Mouse (Mus musculus) midbrain, embryonic 11.5 days (tissue): ENCODE measurements around the gene Msi2. TPM values are rescaled to one million over a fixed set of nuclear protein-coding genes. Genes with fewer than 3 reads are reported as not detected.

Experiments used
- ATAC-seq: fragments of 200-750 bp; cut with Nextera tagmentation; 2 replicates; pipeline ENCODE4 v1.8.0; 2017; ENCODE audit warnings: moderate TSS enrichment, moderate library complexity; ENCODE audit not compliant: low FRiP score
- DNase-seq: peaks from one replicate; pipeline ENCODE4 v3.0.0; 2015; ENCODE audit warnings: low spot score; ENCODE audit errors: missing footprints
- H3K27ac ChIP-seq: fragments of 300-500 bp; sonication (generic); 2 replicates; pipeline ENCODE4 v1.5.1; 2014; ENCODE audit warnings: low read depth, low read length
- H3K27me3 ChIP-seq: fragments of 300-500 bp; sonication (generic); 2 replicates; pipeline ENCODE4 v1.6.1; 2014; ENCODE audit warnings: mild to moderate bottlenecking, low read length, moderate library complexity, mixed read lengths; ENCODE audit not compliant: control insufficient read depth, insufficient read depth
- H3K36me3 ChIP-seq: fragments of 300-500 bp; sonication (generic); 2 replicates; pipeline ENCODE4 v1.6.1; 2014; ENCODE audit warnings: mild to moderate bottlenecking, low read length, moderate library complexity, mixed read lengths; ENCODE audit not compliant: control insufficient read depth, insufficient read depth
- H3K4me1 ChIP-seq: fragments of 300-500 bp; sonication (generic); 2 replicates; pipeline ENCODE4 v1.6.1; 2014; ENCODE audit warnings: low read length; ENCODE audit not compliant: control insufficient read depth, insufficient read depth
- H3K4me2 ChIP-seq: fragments of 300-500 bp; sonication (generic); 2 replicates; pipeline ENCODE4 v1.6.1; 2014; ENCODE audit warnings: mild to moderate bottlenecking, moderate library complexity
- H3K4me3 ChIP-seq: fragments of 300-500 bp; sonication (generic); 2 replicates; pipeline ENCODE4 v1.5.1; 2014; ENCODE audit warnings: low read depth, low read length
- H3K9ac ChIP-seq: fragments of 300-500 bp; sonication (generic); 2 replicates; pipeline ENCODE4 v1.6.1; 2014; ENCODE audit warnings: low read length
- H3K9me3 ChIP-seq: fragments of 300-500 bp; sonication (generic); 2 replicates; pipeline ENCODE4 v1.6.1; 2016; ENCODE audit warnings: low read length; ENCODE audit not compliant: control insufficient read depth
- WGBS: fragments of 180-500 bp; shearing (Covaris S2); extraction: QIAGEN DNeasy Blood & Tissue Kit; methylation state at CpG from one replicate; pipeline ENCODE4 v1.1.7; 2014; 5-methylcytosine and 5-hydroxymethylcytosine counted together
- polyA plus RNA-seq: library from polyadenylated mRNA; unstranded; fragments of >200 nt; fragmentation: Nextera tagmentation; extraction: Ambion mirVana; gene quantifications from 2 replicates; pipeline ENCODE4 v1.2.1, GENCODE M21; 2014

The Msi2 gene
- polyA plus RNA-seq, 1 experiment from 2014 or later, result 27.0 TPM

- Histone ChIP-seq H3K4me1 (peaks cover 28% of the 10 kb centered on the region), H3K4me3 (no peak overlapping the region), H3K36me3 (no peaks in the 10 kb centered on the region), H3K27me3 (no peaks in the 10 kb centered on the region), H3K27ac (0 out of 2 replicates have a peak overlapping the region, but pooled peaks have one; percentile 36), H3K9me3 (no peaks in the 10 kb centered on the region), H3K4me2 (no peak overlapping the region), H3K9ac (no peak overlapping the region)
- no peak for ATAC-seq
- DNase-seq, result no peak
- WGBS, result 96% methylated on average over 4 of the region's 4 CpGs
Observed at GRCm38 (mm10) chr11:88489985-88490384, 228.3 kb downstream of the Msi2 start.

DNA sequence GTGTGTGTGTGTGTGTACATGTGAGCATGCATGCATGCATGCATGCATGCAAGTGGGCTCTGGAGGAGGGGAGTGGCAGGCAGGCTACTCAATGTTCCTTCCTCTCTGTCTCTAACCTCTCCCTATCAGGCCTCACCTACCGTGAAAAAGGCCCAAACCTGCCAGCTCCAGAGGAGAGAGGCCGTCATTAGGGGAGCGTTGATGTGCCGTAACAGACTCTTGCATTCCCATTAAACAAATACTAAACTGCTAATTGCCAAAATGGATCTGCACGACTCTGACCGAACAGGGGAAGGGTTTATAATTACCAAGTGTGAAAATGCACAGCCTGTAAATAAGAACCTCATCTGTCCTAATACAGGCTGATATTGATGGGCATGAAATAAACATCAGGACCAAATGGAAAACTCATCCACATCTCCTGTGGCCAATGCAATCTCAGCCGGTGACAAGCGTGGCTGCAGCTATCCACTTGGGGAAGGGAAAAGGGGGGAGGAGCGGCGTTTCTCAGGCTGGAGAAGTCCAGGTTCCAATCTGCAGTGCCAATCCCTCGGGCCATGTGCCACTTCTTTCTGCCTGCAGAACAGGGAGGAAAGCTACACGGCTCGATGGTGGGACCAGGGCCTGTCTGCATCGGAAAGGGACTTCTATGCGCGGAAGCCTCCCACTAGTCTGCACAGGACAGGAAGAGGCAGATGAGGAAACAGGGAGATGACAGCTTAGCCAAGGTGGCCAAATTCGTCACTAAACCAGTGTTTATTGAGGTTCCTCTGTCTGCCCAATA is 229.2 kb downstream of the Msi2 start:
- ATAC-seq, result peak; percentile 17; the same call in 1 of the 2 replicates

DNA sequence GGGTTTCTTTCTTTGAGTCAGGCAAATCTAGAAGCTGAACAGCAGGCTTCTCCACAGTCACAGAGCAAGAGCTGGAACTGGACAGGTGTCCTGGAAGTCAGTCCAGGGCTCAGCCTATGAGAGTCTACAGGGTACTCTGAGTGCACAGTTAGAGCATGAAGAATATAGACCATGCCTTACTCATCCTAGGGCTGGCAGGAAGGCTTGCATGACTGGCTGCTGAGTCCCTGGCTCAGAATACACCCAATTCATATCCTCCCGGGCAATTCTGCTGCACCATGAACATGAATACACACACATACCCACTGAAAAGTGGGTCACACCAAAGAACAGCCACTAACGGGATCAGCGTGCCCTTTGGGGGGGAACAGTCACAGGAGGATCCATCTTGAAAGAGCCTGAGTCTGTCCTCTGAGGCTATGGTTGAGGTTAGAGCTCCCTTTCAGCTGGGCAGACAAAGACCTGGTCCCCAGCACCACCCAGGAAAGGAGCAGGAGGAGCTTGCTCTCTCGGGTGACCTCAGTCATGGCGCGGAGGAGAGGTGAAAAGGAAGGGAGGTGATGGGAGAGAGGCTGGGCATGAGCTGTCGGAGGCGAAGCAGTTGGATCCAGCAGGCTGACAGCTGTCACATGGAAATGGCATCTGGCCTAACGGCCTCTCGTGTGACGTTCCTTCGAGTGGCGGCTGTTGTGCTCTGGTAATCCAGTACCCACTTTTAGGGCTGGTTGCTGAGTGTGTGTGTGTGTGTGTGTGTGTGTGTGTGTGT is 230.0 kb downstream of the Msi2 start:
- Histone ChIP-seq H3K9me3 (no peaks in the 10 kb centered on the region), H3K9ac (no peak overlapping the region), H3K27me3 (no peaks in the 10 kb centered on the region), H3K36me3 (no peaks in the 10 kb centered on the region), H3K4me1 (peaks cover 44% of the 10 kb centered on the region), H3K27ac (peak overlapping the region; percentile 59; the same call in 1 of the 2 replicates), H3K4me3 (no peak overlapping the region), H3K4me2 (no peak overlapping the region)
- WGBS, result 83% methylated on average over 13 of the region's 13 CpGs
- DNase-seq, result no peak
- ATAC-seq, result peak; percentile 36; the same call in 1 of the 2 replicates

More for the DNA sequence above, 229.2 kb downstream of the Msi2 start:
- Histone ChIP-seq H3K9me3 (no peaks in the 10 kb centered on the region), H3K9ac (no peak overlapping the region), H3K27ac (peak overlapping the region; percentile 59; the same call in 1 of the 2 replicates), H3K4me3 (no peak overlapping the region), H3K4me1 (peaks cover 36% of the 10 kb centered on the region), H3K27me3 (no peaks in the 10 kb centered on the region), H3K36me3 (no peaks in the 10 kb centered on the region), H3K4me2 (no peak overlapping the region)
- DNase-seq, result no peak
- 81% methylated on average over 17 of the region's 17 CpGs for WGBS

DNA sequence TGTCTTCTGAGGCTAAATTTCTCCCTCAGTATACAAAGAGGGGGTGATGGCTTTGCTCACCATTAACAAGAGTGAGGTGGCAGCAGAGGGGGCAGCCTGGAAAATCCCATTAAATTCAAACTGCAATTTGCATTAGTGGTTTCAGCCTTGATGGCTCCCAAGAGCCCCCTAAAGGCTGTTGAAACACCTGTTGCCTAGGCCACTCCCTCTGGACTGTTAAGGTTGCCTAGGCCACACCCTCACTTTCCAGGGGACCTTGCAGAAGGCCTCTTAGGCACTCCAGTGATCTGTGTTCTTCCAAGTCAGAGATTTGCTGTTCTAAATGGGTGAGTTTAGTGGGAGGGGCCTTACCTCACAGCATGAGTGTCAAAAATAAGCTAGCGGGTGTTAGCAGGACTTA is 232.3 kb downstream of the Msi2 start:
- Histone ChIP-seq H3K4me1 (peaks cover 65% of the 10 kb centered on the region), H3K9ac (no peak overlapping the region), H3K36me3 (no peaks in the 10 kb centered on the region), H3K4me3 (no peak overlapping the region), H3K4me2 (no peak overlapping the region), H3K27me3 (no peaks in the 10 kb centered on the region), H3K9me3 (no peaks in the 10 kb centered on the region), H3K27ac (peak overlapping the region; percentile 76)
- WGBS, result 54% methylated on average over 1 of the region's 1 CpGs
- DNase-seq (no peak), ATAC-seq (no peak)

GRCm38 (mm10) chr11:88485088-88485487 is 233.2 kb downstream of the Msi2 start:
- WGBS, result 36% methylated on average over 4 of the region's 4 CpGs
- Histone ChIP-seq H3K4me2 (no peak overlapping the region), H3K4me3 (no peak overlapping the region), H3K9me3 (no peaks in the 10 kb centered on the region), H3K9ac (peak overlapping the region; percentile 37; the same call in 1 of the 2 replicates), H3K36me3 (no peaks in the 10 kb centered on the region), H3K27me3 (no peaks in the 10 kb centered on the region), H3K27ac (peak overlapping the region; percentile 76), H3K4me1 (peaks cover 74% of the 10 kb centered on the region)
- no peak for ATAC-seq
- no peak for DNase-seq

DNA sequence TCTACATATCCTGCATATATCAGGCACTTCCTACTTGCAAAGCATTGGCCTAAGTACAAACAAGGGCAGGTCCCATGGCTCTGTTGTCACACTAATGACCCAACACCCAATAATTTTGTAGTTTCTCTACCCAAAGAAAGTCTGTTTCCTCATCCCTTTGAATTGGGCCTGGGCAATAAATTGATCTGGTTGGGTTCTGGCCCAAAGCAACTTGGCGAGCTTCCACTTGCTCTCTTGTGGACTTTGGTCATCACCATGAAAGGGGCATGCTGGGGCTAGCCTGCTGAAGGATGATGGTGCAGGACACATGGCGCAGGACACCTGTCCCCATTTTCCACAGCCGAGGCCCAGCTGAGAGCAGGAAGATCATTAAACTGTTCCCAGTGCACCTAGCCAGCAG is 234.3 kb downstream of the Msi2 start:
- H3K4me1 ChIP-seq, result peaks cover 79% of the 10 kb centered on the region
- no peak overlapping the region for H3K9ac ChIP-seq
- 93% methylated on average over 3 of the region's 3 CpGs for WGBS
- no peak overlapping the region for H3K4me3 ChIP-seq
- ATAC-seq, result no peak
- H3K27ac ChIP-seq, result peak overlapping the region; percentile 99
- H3K27me3 ChIP-seq, result no peaks in the 10 kb centered on the region
- H3K36me3 ChIP-seq, result no peaks in the 10 kb centered on the region
- DNase-seq, result no peak
- no peak overlapping the region for H3K4me2 ChIP-seq
- H3K9me3 ChIP-seq, result no peaks in the 10 kb centered on the region

DNA sequence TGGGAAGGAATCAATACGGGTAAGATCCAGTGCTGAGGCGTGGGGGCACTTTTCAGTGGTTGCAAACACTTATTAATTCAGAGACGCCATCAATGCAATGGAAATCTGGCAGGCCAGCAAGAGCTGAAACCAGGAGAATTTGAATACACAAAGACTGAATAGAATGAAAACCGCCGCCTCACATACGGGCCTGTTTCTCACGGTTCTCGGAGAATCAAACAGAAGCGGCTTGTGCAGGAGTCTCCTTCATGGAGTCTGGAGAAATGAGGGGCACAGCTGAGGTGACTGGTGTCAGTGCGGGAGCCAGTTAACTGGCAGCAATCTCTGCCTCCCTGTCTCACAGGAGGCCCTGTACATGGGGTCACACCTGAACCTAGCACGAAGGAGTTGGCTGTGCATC is 235.7 kb downstream of the Msi2 start:
- H3K27ac ChIP-seq, result peak overlapping the region; percentile 99
- H3K9me3 ChIP-seq, result no peaks in the 10 kb centered on the region
- H3K4me2 ChIP-seq, result peak overlapping the region; percentile 39; the same call in 1 of the 2 replicates
- no peaks in the 10 kb centered on the region for H3K27me3 ChIP-seq
- WGBS, result 16% methylated on average over 11 of the region's 11 CpGs
- ATAC-seq, result peak; percentile 57
- H3K4me1 ChIP-seq, result peaks cover 77% of the 10 kb centered on the region
- H3K9ac ChIP-seq, result peak overlapping the region; percentile 56
- H3K4me3 ChIP-seq, result no peak overlapping the region
- peak; percentile 96 for DNase-seq
- H3K36me3 ChIP-seq, result peaks cover 5% of the 10 kb centered on the region; the same call in 1 of the 2 replicates

GRCm38 (mm10) chr11:88482236-88482635 is 236.1 kb downstream of the Msi2 start:
- peak overlapping the region; percentile 99 for H3K27ac ChIP-seq
- DNase-seq, result no peak
- H3K36me3 ChIP-seq, result peaks cover 5% of the 10 kb centered on the region; the same call in 1 of the 2 replicates
- peak overlapping the region; percentile 63 for H3K9ac ChIP-seq
- no peaks in the 10 kb centered on the region for H3K27me3 ChIP-seq
- 16% methylated on average over 6 of the region's 6 CpGs for WGBS
- H3K4me2 ChIP-seq, result peak overlapping the region; percentile 39
- no peaks in the 10 kb centered on the region for H3K9me3 ChIP-seq
- peak; percentile 56 for ATAC-seq
- peaks cover 77% of the 10 kb centered on the region for H3K4me1 ChIP-seq
- no peak overlapping the region for H3K4me3 ChIP-seq
